Mouse (Mus musculus) kidney, postnatal 0 days (tissue): ENCODE results near the gene Alyref2. TPM values are rescaled to one million over a fixed set of nuclear protein-coding genes. Genes with fewer than 3 reads are reported as not detected.

ENCODE experiments used
- ATAC-seq: fragments of 200-750 bp; cut with Nextera tagmentation; replicated peaks from 2 replicates; pipeline ENCODE4 v1.8.0; 2017; ENCODE audit warnings: low read depth, moderate number of reproducible peaks, moderate TSS enrichment, moderate library complexity; ENCODE audit not compliant: low FRiP score
- DNase-seq: peaks from one replicate; pipeline ENCODE4 v3.0.0-alpha.2; 2016; ENCODE audit warnings: low spot score
- H3K27ac ChIP-seq: fragments of 300-500 bp; sonication (generic); 2 replicates; pipeline ENCODE4 v1.5.1; 2014; ENCODE audit warnings: mild to moderate bottlenecking
- H3K27me3 ChIP-seq: fragments of 300-500 bp; sonication (generic); 2 replicates; pipeline ENCODE4 v1.6.1; 2014; ENCODE audit warnings: low read length, mixed read lengths; ENCODE audit not compliant: insufficient read depth
- H3K36me3 ChIP-seq: fragments of 300-500 bp; sonication (generic); 2 replicates; pipeline ENCODE4 v1.6.1; 2014; ENCODE audit warnings: low read length, mixed read lengths; ENCODE audit not compliant: insufficient read depth
- H3K4me1 ChIP-seq: fragments of 300-500 bp; sonication (generic); replicated peaks from 2 replicates; pipeline ENCODE4 v1.6.1; 2014; ENCODE audit warnings: antibody characterized with exemption, low read length, mixed read lengths; ENCODE audit not compliant: insufficient read depth
- H3K4me2 ChIP-seq: fragments of 300-500 bp; sonication (generic); 2 replicates; pipeline ENCODE4 v1.6.1; 2014; ENCODE audit warnings: mild to moderate bottlenecking, low read length, moderate library complexity, mixed read lengths
- H3K4me3 ChIP-seq: fragments of 300-500 bp; sonication (generic); replicated peaks from 2 replicates; pipeline ENCODE4 v1.5.1; 2014; ENCODE audit warnings: low read depth, low read length
- H3K9ac ChIP-seq: fragments of 300-500 bp; sonication (generic); 2 replicates; pipeline ENCODE4 v1.6.1; 2014; ENCODE audit warnings: low read depth, low read length
- H3K9me3 ChIP-seq: fragments of 300-500 bp; sonication (generic); replicated peaks from 2 replicates; pipeline ENCODE4 v1.6.1; 2016; ENCODE audit warnings: low read length, inconsistent platforms, mixed read lengths
- CTCF ChIP-seq: IDR thresholded peaks from 2 replicates; pipeline ENCODE4 v1.5.1; 2016; ENCODE audit warnings: antibody characterized with exemption, low read depth, mild to moderate bottlenecking, moderate library complexity
- WGBS: fragments of 180-500 bp; shearing (Covaris S2); extraction: QIAGEN DNeasy Blood & Tissue Kit; methylation state at CpG from one replicate; pipeline ENCODE4 v1.1.7; 2014; 5-methylcytosine and 5-hydroxymethylcytosine counted together
- polyA plus RNA-seq: library from polyadenylated mRNA; unstranded; fragments of >200 nt; fragmentation: Nextera tagmentation; extraction: Ambion mirVana; gene quantifications from 2 replicates; pipeline ENCODE4 v1.2.1, GENCODE M21; 2015

Alyref2 gene
- polyA plus RNA-seq, 1 experiment from 2014 or later, result 14.8 TPM

DNA sequence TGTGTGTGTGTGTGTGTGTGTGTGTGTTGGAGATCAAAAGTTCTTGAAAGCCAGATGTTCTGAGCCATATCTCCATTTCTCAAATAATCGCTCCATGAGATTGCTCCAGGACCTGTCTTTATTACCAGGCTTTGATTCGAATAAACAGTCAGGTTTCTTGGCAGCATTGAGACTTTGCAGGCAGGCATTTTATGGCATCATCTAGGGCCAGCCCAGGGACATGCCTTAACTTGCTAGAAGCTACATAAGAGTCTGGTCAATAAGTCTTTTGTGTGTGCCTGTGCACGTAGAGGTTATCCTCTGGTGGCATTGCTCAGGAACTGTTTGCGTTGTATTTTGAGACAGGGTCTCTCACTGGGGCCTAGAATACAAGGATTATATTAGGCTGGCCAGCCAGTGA is 29.8 kb upstream of the Alyref2 start:
- no peak for DNase-seq
- no peak for TF ChIP-seq CTCF
- no peaks in the 10 kb centered on the region for H3K27me3 ChIP-seq
- WGBS, result 80% methylated on average over 4 of the region's 4 CpGs
- no peak overlapping the region for H3K9ac ChIP-seq
- no peak for ATAC-seq
- H3K4me1 ChIP-seq, result no peaks in the 10 kb centered on the region
- no peak overlapping the region for H3K27ac ChIP-seq
- no peaks in the 10 kb centered on the region for H3K9me3 ChIP-seq
- H3K4me2 ChIP-seq, result no peak overlapping the region
- H3K4me3 ChIP-seq, result no peak overlapping the region
- no peaks in the 10 kb centered on the region for H3K36me3 ChIP-seq

DNA sequence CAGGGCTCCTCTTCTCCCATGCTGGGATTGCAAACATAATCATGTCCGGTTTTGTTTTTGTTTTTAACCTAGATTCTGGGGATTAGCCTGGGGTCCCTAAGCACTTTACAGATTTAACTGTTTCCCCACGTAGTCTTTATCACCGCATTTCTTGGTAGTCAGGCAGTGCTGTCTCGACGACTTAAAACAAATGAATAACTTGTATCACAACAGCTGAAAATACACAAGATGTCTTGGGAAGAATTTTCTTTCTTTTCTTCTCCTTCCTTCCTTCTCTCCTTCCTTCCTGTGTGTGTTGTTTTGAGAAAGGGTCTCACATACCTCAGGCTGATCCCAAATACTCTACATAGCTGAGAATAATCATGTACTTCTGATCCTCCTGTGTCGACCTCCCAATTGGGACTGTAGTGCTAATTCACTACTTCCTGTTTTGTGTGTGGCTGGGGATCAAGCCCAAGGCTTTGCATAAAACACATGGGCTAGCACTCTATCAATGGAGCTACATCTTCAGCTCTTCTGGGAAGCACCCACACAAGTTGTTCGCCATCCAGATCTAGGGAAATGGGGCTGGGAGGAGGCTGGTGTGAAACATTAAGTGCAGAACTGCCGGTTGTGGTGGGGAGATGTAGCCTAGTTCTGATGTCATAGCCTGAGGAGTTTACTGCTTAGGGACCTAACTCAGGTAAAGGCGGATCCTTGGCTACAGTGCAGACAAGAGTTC is 29.2 kb upstream of the Alyref2 start:
- WGBS, result 65% methylated on average over 9 of the region's 9 CpGs

GRCm38 (mm10) chr1:171477123-171477522 is 26.2 kb upstream of the Alyref2 start:
- no peaks in the 10 kb centered on the region for H3K4me1 ChIP-seq
- no peak overlapping the region for H3K9ac ChIP-seq
- no peak for DNase-seq
- ATAC-seq, result no peak
- 53% methylated on average over 8 of the region's 8 CpGs for WGBS
- no peaks in the 10 kb centered on the region for H3K9me3 ChIP-seq
- no peak overlapping the region for H3K4me3 ChIP-seq
- H3K4me2 ChIP-seq, result no peak overlapping the region
- no peak for TF ChIP-seq CTCF
- no peak overlapping the region for H3K27ac ChIP-seq
- no peaks in the 10 kb centered on the region for H3K27me3 ChIP-seq
- H3K36me3 ChIP-seq, result no peaks in the 10 kb centered on the region

More for the DNA sequence above, 29.2 kb upstream of the Alyref2 start:
- Histone ChIP-seq H3K4me1 (no peaks in the 10 kb centered on the region), H3K36me3 (no peaks in the 10 kb centered on the region), H3K9me3 (no peaks in the 10 kb centered on the region), H3K27ac (no peak overlapping the region), H3K4me3 (no peak overlapping the region), H3K4me2 (no peak overlapping the region), H3K27me3 (no peaks in the 10 kb centered on the region), H3K9ac (no peak overlapping the region)
- DNase-seq (no peak), ATAC-seq (no peak)
- TF ChIP-seq CTCF, result no peak

DNA sequence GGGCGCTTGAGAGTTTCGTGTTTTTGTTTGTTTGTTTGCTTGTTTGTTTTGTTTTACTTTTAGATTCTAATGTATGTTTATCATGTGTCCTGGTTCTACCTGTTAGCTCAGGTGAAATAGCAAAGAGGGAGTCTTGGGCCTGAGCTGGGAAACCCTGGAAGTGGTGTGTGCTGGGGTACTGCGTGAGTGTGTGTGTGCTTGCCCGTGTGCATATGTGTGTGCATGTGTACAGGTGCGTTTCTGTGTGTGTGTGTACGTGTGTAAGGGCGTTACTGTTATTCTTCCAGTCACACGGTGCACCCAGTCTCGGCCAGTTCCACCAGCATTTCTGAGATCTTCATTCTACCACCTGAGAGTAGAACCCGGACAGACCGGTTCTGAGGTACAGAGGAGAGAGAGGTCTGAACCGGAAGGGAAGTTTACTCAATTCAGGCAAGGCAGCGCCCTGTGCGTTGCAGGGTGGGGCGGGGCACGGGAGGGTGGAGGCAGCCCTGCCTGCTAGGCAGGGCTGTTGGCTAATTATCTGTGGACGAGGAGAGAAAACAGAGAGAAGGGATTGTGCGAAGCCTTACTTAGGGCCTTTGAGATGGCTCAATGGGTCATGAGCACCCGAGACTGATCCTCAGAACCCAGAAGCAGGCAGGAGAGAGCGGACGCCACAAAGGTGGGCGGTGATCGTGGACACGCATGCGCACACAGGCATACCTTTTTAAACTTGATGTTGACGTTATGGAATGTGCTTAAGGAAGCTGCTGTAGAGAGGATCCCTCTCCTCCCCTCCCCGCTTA is 25.3 kb upstream of the Alyref2 start:
- Histone ChIP-seq H3K36me3 (no peaks in the 10 kb centered on the region), H3K4me1 (no peaks in the 10 kb centered on the region), H3K9ac (no peak overlapping the region), H3K27me3 (no peaks in the 10 kb centered on the region), H3K4me2 (peak overlapping the region; percentile 46), H3K27ac (peak overlapping the region; percentile 62), H3K4me3 (0 out of 2 replicates have a peak overlapping the region, but pooled peaks have one; percentile 9), H3K9me3 (no peaks in the 10 kb centered on the region)
- DNase-seq (no peak), ATAC-seq (peak; percentile 85)
- TF ChIP-seq CTCF, result no peak
- 56% methylated on average over 27 of the region's 27 CpGs for WGBS

DNA sequence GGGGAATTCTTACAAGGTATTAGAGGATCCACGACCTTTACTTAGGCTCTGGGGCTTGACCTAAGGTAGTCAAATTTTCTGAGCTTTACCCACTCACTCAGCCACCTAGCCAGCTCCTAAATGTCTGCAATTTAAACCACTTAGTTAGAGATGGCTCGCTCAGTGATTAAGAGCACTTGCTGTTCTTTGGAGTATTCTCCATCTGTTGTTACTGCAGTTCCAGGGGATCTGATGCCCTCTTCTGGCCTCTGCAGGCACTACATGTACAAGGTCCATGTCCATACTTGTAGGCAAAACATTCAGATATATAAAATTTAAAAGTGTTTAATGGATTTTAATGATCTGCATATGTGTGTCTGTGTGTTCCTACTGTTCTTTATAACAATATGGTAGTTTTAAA is 24.3 kb upstream of the Alyref2 start:
- TF ChIP-seq CTCF, result peak; percentile 92
- Histone ChIP-seq H3K27ac (no peak overlapping the region), H3K9me3 (no peaks in the 10 kb centered on the region), H3K27me3 (no peaks in the 10 kb centered on the region), H3K4me1 (no peaks in the 10 kb centered on the region), H3K4me3 (no peak overlapping the region), H3K4me2 (no peak overlapping the region), H3K36me3 (no peaks in the 10 kb centered on the region), H3K9ac (no peak overlapping the region)
- 30% methylated on average over 2 of the region's 2 CpGs for WGBS
- DNase-seq (peak; percentile 85), ATAC-seq (no peak; the same call in 1 of the 2 replicates)

DNA sequence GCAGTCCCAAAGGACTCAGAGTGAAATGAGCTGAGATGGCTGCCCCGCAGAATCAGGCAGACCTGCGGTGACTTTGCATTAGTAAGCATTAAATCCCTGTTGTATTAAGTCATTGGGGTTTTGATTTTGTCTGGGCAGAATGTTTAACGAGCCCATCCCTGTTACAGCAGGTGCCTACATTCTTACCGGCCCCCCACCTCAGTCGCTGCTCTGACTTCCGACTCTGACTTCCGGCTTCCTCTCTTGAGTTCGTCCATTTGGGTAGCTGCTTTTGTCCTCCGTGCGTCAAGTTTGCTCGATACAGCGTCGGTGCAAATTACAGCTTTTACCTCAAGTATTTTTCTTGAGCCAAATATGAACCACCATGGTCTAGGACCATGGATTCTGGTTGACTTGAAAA is 9.0 kb upstream of the Alyref2 start:
- Histone ChIP-seq H3K36me3 (no peaks in the 10 kb centered on the region), H3K9me3 (peaks cover 4% of the 10 kb centered on the region), H3K4me3 (no peak overlapping the region), H3K27ac (no peak overlapping the region), H3K4me2 (no peak overlapping the region), H3K4me1 (no peaks in the 10 kb centered on the region), H3K9ac (no peak overlapping the region), H3K27me3 (no peaks in the 10 kb centered on the region)
- no peak for ATAC-seq
- no peak for DNase-seq
- no peak for TF ChIP-seq CTCF
- 90% methylated on average over 13 of the region's 13 CpGs for WGBS
